26 mouse cellular contexts compared by ENCODE assay signal in the genomic region with DNA sequence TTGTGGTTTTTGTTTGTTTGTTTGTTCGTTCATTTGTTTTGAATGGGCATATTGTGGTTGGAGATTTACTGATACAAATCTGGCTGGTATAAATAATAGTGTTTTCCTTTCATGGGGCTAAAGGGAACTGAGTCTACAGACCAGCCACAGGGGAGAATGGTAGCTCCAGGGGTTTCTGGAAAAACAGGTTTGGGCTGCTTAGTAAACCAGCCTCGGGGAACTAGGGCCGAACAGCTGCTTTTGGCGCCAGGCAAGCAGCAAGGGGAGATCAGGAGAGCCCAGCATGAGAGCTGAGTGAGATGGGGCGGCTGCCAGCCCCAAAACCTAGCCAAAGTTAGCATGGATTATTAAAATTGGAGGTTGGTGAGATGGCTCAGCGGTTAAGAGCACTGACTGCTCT.
DNase-seq lines count a peak whose midpoint lies in the region; ATAC-seq and TF ChIP-seq lines count a peak whose summit lies in the region.
"Had no signal": no experiment of that assay in that cellular context is flagged by ENCODE, and none has a peak within 500 bp of the region (broad histone marks: within the 10 kb centered on the region; RNA-seq: fewer than 3 reads in every experiment).

No protein-coding gene starts in this region.

- H3K4me2 ChIP-seq in kidney, embryonic 14.5 days (replicated peaks; ENCODE audit: low read depth, low read length): no peak overlapping the region
- no peak overlapping the region for H3K4me2 ChIP-seq in midbrain, embryonic 11.5 days
- no peak overlapping the region for H3K4me2 ChIP-seq in midbrain, postnatal 0 days (ENCODE audit: low read depth, low read length, poor library complexity, severe bottlenecking)
- H3K4me2 ChIP-seq in embryonic facial prominence, embryonic 11.5 days (ENCODE audit: low read depth, low read length): no peak overlapping the region
- no peak overlapping the region for H3K4me2 ChIP-seq in stomach, postnatal 0 days (replicated peaks; ENCODE audit: low read depth)
- H3K4me2 ChIP-seq: embryonic facial prominence, embryonic 15.5 days; heart, embryonic 11.5 days; limb, embryonic 13.5 days; liver, embryonic 12.5 days had no signal

- TF ChIP-seq EP300 in stomach, postnatal 0 days (optimal IDR thresholded peaks at IDR 0.05): no peak

- peak; percentile 49; the same call in 1 of the 2 replicates for ATAC-seq in kidney, embryonic 14.5 days (ENCODE audit: low FRiP score, low TSS enrichment)
- no peak for ATAC-seq in midbrain, embryonic 11.5 days (ENCODE audit: low FRiP score)
- ATAC-seq in midbrain, postnatal 0 days (ENCODE audit: low FRiP score): no peak
- no peak for ATAC-seq in embryonic facial prominence, embryonic 11.5 days (replicated peaks; ENCODE audit: insufficient number of reproducible peaks, low FRiP score, low TSS enrichment, low read depth)
- peak; percentile 66; the same call in 1 of the 2 replicates for ATAC-seq in stomach, postnatal 0 days (ENCODE audit: low FRiP score, low TSS enrichment)
- ATAC-seq: CD4-positive, CD25-positive, alpha-beta regulatory T cell, adult 4 months; forebrain, embryonic 14.5 days; hindbrain, embryonic 16.5 days; liver, embryonic 12.5 days; Patski had no signal

- no peaks in the 10 kb centered on the region for H3K4me1 ChIP-seq in kidney, embryonic 14.5 days (ENCODE audit: control insufficient read depth, insufficient read depth, low read length)
- H3K4me1 ChIP-seq in midbrain, embryonic 11.5 days (ENCODE audit: control insufficient read depth, insufficient read depth, low read length): no peaks in the 10 kb centered on the region
- H3K4me1 ChIP-seq in midbrain, postnatal 0 days (ENCODE audit: insufficient read depth, low read length): no peaks in the 10 kb centered on the region
- H3K4me1 ChIP-seq in embryonic facial prominence, embryonic 11.5 days (ENCODE audit: control insufficient read depth, insufficient read depth, low read length): no peaks in the 10 kb centered on the region
- no peaks in the 10 kb centered on the region for H3K4me1 ChIP-seq in stomach, postnatal 0 days (replicated peaks; ENCODE audit: control insufficient read depth, insufficient read depth)
- H3K4me1 ChIP-seq: embryonic facial prominence, embryonic 15.5 days; liver, embryonic 12.5 days had no signal

- no peak overlapping the region for H3K4me3 ChIP-seq in kidney, embryonic 14.5 days (ENCODE audit: low read length)
- no peak overlapping the region for H3K4me3 ChIP-seq in midbrain, embryonic 11.5 days (ENCODE audit: low read depth, low read length)
- H3K4me3 ChIP-seq in midbrain, postnatal 0 days (ENCODE audit: low read depth, low read length): no peak overlapping the region
- H3K4me3 ChIP-seq in embryonic facial prominence, embryonic 11.5 days (ENCODE audit: low read depth, low read length): no peak overlapping the region
- H3K4me3 ChIP-seq in stomach, postnatal 0 days (ENCODE audit: low read depth, low read length): no peak overlapping the region
- H3K4me3 ChIP-seq: embryonic facial prominence, embryonic 15.5 days; hindbrain, embryonic 10.5 days; limb, embryonic 13.5 days; liver, embryonic 12.5 days; midbrain, embryonic 10.5 days had no signal

- H3K27ac ChIP-seq in kidney, embryonic 14.5 days (ENCODE audit: low read depth, low read length): no peak overlapping the region
- no peak overlapping the region for H3K27ac ChIP-seq in midbrain, embryonic 11.5 days (ENCODE audit: low read depth, low read length)
- no peak overlapping the region for H3K27ac ChIP-seq in midbrain, postnatal 0 days (ENCODE audit: low read depth, low read length)
- no peak overlapping the region for H3K27ac ChIP-seq in embryonic facial prominence, embryonic 11.5 days (replicated peaks; ENCODE audit: low read depth, low read length)
- H3K27ac ChIP-seq in stomach, postnatal 0 days (replicated peaks): no peak overlapping the region
- H3K27ac ChIP-seq: embryonic facial prominence, embryonic 15.5 days; hindbrain, embryonic 10.5 days; limb, embryonic 13.5 days; liver, embryonic 12.5 days; midbrain, embryonic 10.5 days had no signal

- no peak for TF ChIP-seq CTCF in midbrain, postnatal 0 days (IDR thresholded peaks at IDR 0.05)
- TF ChIP-seq CTCF in stomach, postnatal 0 days (IDR thresholded peaks at IDR 0.05; ENCODE audit: low read depth): no peak

- DNase-seq in kidney, postnatal 36 days: no peak
- DNase-seq in midbrain, embryonic 11.5 days (ENCODE audit: low spot score, missing footprints): peak; percentile 62
- no peak for DNase-seq in midbrain, postnatal 0 days (ENCODE audit: low spot score)
- peak; percentile 47 for DNase-seq in embryonic facial prominence, embryonic 11.5 days (ENCODE audit: low spot score)
- peak; percentile 51 for DNase-seq in stomach, postnatal 0 days (ENCODE audit: low spot score)
- no peak for DNase-seq in layer of hippocampus, adult 9-11 months
- DNase-seq: adrenal gland, adult 2 months; cerebellum, adult 11-12 months; kidney, adult 11 months; kidney, postnatal 25 days; lung, adult 18-20 months; right cerebral cortex, postnatal 14 days; thymus, adult 18-20 months; thymus, postnatal 36 days had no signal

- no peak overlapping the region for H3K9ac ChIP-seq in kidney, embryonic 14.5 days (ENCODE audit: low read depth, low read length)
- no peak overlapping the region for H3K9ac ChIP-seq in midbrain, embryonic 11.5 days (ENCODE audit: low read length)
- no peak overlapping the region for H3K9ac ChIP-seq in midbrain, postnatal 0 days (replicated peaks; ENCODE audit: low read length, poor library complexity, severe bottlenecking)
- no peak overlapping the region for H3K9ac ChIP-seq in embryonic facial prominence, embryonic 11.5 days (replicated peaks; ENCODE audit: low read length)
- no peak overlapping the region for H3K9ac ChIP-seq in stomach, postnatal 0 days (ENCODE audit: low read length)
- H3K9ac ChIP-seq: embryonic facial prominence, embryonic 15.5 days; limb, embryonic 13.5 days; liver, embryonic 12.5 days had no signal

- no peaks in the 10 kb centered on the region for H3K27me3 ChIP-seq in kidney, embryonic 14.5 days (ENCODE audit: control insufficient read depth, insufficient read depth, low read length)
- H3K27me3 ChIP-seq in midbrain, embryonic 11.5 days (ENCODE audit: control insufficient read depth, insufficient read depth, low read length): no peaks in the 10 kb centered on the region
- H3K27me3 ChIP-seq in midbrain, postnatal 0 days (ENCODE audit: insufficient read depth, low read length): no peaks in the 10 kb centered on the region
- H3K27me3 ChIP-seq in embryonic facial prominence, embryonic 11.5 days (ENCODE audit: control insufficient read depth, insufficient read depth, low read length): no peaks in the 10 kb centered on the region
- H3K27me3 ChIP-seq in stomach, postnatal 0 days (ENCODE audit: control insufficient read depth, insufficient read depth, low read length): no peaks in the 10 kb centered on the region
- H3K27me3 ChIP-seq: embryonic facial prominence, embryonic 15.5 days; limb, embryonic 13.5 days; liver, embryonic 12.5 days; Patski had no signal

- 49% methylated on average over 6 of the region's 6 CpGs for WGBS in kidney, embryonic 14.5 days
- WGBS in midbrain, embryonic 11.5 days: 49% methylated on average over 6 of the region's 6 CpGs
- WGBS in midbrain, postnatal 0 days: 50% methylated on average over 6 of the region's 6 CpGs
- 32% methylated on average over 6 of the region's 6 CpGs for WGBS in embryonic facial prominence, embryonic 11.5 days
- 45% methylated on average over 6 of the region's 6 CpGs for WGBS in stomach, postnatal 0 days

- no peaks in the 10 kb centered on the region for H3K9me3 ChIP-seq in kidney, embryonic 14.5 days (ENCODE audit: control insufficient read depth, low read length)
- no peaks in the 10 kb centered on the region for H3K9me3 ChIP-seq in midbrain, embryonic 11.5 days (ENCODE audit: control insufficient read depth, low read length)
- H3K9me3 ChIP-seq in midbrain, postnatal 0 days (ENCODE audit: low read length): no peaks in the 10 kb centered on the region
- no peaks in the 10 kb centered on the region for H3K9me3 ChIP-seq in embryonic facial prominence, embryonic 11.5 days (replicated peaks; ENCODE audit: control insufficient read depth, low read length)
- no peaks in the 10 kb centered on the region for H3K9me3 ChIP-seq in stomach, postnatal 0 days (ENCODE audit: control insufficient read depth, low read length)
- H3K9me3 ChIP-seq: embryonic facial prominence, embryonic 15.5 days; hindbrain, embryonic 10.5 days; limb, embryonic 13.5 days; liver, embryonic 12.5 days; midbrain, embryonic 10.5 days had no signal

- H3K36me3 ChIP-seq in kidney, embryonic 14.5 days (ENCODE audit: control insufficient read depth, insufficient read depth, low read length): no peaks in the 10 kb centered on the region
- H3K36me3 ChIP-seq in midbrain, embryonic 11.5 days (ENCODE audit: control insufficient read depth, insufficient read depth, low read length): no peaks in the 10 kb centered on the region
- no peaks in the 10 kb centered on the region for H3K36me3 ChIP-seq in midbrain, postnatal 0 days (ENCODE audit: insufficient read depth, low read length)
- H3K36me3 ChIP-seq in embryonic facial prominence, embryonic 11.5 days (replicated peaks; ENCODE audit: control insufficient read depth, insufficient read depth, low read depth, low read length): no peaks in the 10 kb centered on the region
- no peaks in the 10 kb centered on the region for H3K36me3 ChIP-seq in stomach, postnatal 0 days (ENCODE audit: control insufficient read depth, insufficient read depth, low read length)
- H3K36me3 ChIP-seq: embryonic facial prominence, embryonic 15.5 days; G1E; hindbrain, embryonic 10.5 days; limb, embryonic 13.5 days; liver, embryonic 12.5 days; midbrain, embryonic 10.5 days had no signal

Comparison
In these comparisons a context has a peak if more than half of its experiments do, and no peak if none do; other contexts are left out.
1. DNase-seq: peak in midbrain, embryonic 11.5 days (single experiment), embryonic facial prominence, embryonic 11.5 days (single experiment) and stomach, postnatal 0 days (single experiment); none in kidney, postnatal 36 days (0 of 2), midbrain, postnatal 0 days (single experiment) and layer of hippocampus, adult 9-11 months (single experiment).
2. ATAC-seq: peak in kidney, embryonic 14.5 days (single experiment) and stomach, postnatal 0 days (single experiment); none in midbrain, embryonic 11.5 days (single experiment), midbrain, postnatal 0 days (single experiment) and embryonic facial prominence, embryonic 11.5 days (single experiment).